Mouse (Mus musculus) lung, postnatal 4 days (tissue): ENCODE results near the gene Sh2b3.
"Not testable (repeated sequence)": the region's sequence is repeated elsewhere in the genome, so short reads cannot be mapped to it uniquely, and the experiment has no call there.

Experiments used
- DNase-seq, 2 experiments: peaks; one replicate each; pipeline ENCODE4 v3.0.0; 2021

Sh2b3 gene

DNA sequence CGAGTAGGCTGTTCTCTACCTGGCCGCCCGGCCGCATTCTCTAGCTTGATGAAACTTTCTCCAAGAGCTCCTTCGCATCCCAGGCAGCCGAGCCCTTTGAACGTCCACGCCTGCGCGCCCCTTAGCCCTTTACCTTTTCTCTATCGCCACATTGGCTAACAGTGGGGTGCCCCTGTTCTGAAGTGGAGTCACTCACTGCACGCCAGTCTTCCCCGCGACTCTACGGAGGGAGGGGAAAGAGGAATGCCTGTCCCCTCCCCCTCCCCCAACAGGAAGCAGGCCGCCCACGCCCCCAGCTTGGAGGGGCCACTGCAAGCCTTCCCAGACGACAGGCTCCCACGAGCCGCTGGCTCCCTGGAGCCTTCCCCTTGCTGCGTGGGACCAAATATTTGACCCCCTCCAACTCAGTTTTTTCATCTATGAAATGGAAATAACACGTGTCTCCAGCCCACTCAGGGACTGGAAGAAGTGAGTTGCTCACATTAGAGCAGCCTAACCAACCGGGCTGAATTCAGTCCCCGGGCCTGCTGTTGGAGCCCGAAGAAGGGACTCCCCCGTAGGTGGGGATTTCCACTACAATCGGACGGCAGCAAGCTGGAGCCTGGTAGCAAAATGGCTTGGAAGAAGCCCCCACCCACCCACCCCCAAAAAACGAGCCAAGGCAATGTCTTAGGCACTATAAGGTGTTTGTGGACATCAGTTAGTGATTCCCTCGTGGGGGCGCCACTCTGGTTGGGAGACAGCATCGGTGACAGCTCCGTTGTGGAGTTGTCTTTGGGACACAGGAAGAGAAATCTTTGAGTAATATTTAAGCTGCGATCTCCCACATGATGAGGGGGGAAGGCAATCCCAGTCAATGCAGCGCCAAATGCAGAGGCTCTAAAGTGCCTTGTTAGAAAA, at the start of gene Sh2b3:
Gene Sh2b3, minus strand, starts transcription at position 206 of the 900 bp plus-strand sequence.
- peak; percentile 76 to 80 for DNase-seq

DNA sequence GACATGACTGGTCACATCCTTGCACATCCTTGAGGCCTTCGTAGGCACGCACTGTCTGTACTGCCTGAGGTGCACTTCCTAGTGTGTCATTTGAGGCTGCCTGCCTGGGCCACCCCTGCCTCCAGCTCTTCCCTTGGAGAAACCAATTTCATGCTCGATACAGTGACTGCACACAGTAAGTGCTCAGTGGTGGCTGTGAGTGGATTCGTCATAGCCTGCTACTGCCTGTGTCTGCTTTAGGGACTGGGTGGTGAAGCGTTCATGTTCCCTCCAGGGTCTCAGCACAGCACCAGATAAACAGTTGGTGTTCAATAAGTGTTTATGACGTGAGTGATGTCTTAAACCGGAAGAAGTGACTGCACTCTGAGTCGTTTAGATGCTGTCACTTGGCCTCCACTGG, 45.9 kb upstream of the Sh2b3 start:
- DNase-seq, result no peak

DNA sequence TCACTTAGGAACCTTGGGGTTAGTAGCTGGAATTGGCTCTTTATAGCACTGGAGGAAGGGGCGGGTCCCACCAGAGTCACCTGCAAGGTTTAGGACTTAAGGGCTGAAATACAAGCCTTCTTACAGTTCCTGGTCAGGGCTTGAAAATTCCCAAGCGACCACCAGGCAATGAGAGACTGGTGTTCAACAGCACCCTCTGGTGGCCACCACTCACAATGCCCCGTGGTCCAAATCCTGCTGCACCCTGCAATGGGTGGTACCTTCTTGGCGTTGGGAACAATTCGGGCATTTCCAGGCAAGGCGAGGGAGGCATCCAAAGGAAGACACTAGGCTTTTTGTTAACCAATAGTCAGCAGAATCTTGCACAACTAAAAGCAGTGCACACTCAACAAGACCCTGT, 41.8 kb upstream of the Sh2b3 start:
- DNase-seq, result peak in 1 of 2 experiments; percentile 60

DNA sequence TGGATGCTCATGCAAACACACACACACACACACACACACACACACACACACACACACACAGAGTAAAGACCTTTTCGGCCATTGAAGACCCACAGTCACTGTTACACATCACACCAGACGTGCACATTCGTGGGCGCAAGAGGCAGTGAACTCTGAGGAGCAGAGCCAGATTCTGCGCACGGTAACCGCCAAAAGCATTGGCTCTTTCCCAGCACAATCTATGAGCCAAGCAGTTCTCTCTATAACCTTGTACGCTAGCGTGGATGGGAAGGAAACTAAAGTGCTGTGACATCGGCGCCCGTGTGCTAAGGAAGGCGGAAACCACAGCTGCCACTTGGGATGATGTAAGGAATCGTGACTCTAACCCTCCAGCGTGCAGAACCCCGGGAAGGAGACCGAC, 41.3 kb upstream of the Sh2b3 start:
- no peak for DNase-seq

DNA sequence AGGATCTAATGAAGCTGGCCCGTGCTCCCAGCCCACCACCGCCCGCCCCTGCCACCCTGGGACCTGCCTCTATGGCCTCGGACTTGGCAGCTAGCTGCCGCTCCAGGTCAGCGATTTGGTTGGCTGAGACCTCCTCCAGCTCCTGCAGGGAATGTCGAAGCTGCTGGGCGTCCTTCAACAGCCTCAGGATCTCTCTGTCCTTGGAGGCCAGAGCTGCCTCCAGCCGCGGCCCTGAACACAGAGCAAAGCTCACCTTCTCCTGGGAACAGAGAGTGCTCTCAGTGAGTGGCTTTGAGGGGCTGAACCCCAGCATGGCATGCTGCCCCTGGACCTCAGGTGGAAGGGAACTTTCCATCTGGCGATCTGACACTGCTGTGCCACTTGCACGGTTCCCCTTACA, 39.5 kb upstream of the Sh2b3 start:
- DNase-seq, result no peak

DNA sequence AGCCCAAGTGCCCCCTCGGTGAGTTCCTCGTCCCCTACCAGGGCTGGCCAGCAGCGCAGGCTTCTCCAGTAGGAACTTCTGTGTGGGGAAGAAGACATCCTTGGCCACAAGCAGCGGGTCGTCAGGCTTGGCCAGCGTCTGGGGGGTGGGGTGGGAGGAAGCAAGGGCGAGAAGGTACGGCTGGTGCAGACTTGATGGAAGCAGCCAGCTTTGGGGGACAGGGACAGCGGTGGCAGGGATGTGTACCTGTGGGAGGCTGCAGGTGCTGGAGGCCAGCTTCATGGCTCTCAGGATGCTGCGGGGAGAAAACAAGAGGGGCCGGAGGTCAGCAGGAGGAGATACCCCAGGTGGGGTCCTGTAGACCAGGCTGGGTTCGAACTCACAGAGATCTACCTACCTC, 37.6 kb upstream of the Sh2b3 start:
- DNase-seq, result no peak

DNA sequence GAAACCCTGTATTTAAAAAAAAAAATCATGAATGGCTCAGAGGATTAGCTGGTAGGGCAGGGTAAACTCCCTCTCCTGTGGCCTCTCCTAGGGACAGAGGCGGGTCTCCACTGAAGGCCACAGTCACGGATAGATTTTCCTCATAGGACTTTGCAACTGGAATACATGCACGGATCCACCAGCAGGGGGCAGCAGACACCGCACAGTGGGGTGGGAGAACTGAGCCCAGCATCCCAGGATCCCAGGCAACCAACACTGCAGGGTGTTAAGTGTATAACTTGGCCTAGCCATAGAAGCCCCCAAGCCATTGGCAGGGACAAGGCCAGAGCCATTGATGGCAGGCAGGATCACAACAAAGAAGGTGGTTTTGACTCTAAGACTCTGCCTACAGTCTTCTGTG, 34.7 kb upstream of the Sh2b3 start:
- peak; percentile 78 to 88 for DNase-seq

DNA sequence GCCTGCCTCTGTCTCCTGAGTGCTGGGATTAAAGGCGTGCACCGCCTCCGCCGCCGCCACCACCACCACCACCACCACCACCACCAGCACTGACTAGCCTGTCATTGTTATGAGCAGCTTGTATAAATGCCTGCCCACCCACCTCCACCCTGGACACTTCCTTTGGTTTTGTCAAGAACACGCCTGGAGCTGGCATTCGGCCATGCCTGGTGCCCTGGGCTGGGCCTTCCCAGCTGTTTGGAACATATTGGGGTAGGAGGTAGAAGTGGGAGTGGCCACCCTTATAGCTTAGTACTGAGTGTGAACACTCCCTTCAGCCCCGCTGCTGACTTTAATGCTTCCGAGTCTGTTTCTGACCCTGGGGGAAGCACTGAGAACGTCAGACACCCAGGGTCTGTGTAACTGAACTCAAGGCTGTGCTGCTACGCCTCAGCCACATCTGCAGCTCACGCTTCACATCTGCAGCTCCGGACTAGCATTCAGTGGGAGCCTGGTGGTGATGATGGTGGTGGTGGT, 34.1 kb upstream of the Sh2b3 start:
- DNase-seq, result peak; percentile 57 to 76

DNA sequence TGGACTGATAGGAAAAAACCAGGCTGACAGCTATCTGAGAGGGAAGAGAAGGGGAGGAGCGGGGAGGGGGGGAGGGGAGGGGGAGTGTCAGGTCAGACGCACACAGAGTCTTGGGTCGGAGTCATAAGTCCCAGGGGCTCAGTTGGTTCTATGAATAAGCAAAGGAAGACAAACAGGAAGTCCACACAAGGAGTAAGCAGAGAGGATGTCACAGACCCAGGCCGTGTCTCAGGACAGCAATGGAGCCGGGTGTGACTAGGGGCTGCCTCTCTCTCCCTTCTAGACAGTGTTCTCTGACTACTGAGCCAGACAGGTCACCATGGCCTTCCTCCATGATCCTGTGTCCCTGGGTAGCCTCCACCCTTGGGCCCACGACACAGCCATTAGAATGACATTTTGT, 33.4 kb upstream of the Sh2b3 start:
- no peak for DNase-seq

DNA sequence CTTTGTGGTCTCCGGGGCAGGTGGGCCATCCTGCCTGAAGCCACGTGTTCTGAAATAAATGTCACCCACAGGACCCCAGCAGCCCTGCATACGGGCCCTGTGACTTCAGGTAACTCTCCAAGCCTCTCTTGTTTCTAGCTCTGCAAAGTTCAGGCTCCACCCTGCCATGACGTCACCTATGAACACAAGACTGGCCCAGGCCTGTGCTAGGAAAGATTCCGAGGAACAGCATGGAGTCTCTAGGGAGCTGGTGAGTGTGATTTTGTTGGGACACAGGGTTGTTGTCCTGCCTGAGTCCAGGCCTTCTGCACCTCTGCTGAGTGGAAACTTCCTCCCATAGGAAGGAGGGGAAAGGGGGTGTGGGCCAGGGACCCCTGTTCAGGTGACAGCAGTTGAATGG, 30.5 kb upstream of the Sh2b3 start:
- no peak for DNase-seq

DNA sequence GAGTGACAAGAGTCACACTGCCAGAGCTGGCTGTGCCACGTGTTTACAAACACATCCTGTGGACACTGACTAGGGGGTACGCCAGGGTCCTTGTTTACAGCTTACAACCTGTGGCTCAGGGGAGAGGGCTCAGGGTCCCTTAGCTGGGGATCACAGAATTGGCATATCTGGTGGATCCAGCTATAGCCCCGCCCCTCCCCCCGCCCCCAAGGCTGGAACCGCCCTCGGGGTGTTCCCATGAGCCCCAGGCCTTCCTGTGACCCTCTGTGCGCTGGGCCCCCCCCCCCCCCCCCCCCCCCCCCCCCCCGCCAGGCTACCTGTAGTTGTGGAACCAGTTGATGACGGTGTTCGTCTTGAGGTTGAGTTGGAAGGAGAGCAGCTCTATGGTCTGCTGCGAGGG, 26.9 kb upstream of the Sh2b3 start:
- DNase-seq, result no peak

DNA sequence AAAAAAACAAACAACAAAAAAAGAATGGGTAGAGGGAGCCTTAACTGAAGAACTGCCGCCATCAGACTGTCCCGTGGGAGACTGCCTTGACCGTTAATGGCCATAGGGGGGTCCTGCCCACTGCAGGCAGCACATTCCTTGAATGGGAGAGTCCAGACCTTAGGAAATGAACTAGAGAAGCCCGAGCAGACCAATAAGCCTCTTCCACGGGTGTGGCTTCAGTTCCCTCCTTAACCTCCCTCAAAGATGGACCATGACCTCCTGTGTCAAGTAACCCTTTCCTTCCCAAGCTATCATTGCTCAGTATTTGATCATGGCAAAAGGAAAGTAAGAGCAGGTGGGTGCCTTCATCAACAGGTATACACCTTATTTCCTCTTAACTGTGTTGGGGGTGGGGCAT, 24.5 kb upstream of the Sh2b3 start:
- DNase-seq, result no peak

DNA sequence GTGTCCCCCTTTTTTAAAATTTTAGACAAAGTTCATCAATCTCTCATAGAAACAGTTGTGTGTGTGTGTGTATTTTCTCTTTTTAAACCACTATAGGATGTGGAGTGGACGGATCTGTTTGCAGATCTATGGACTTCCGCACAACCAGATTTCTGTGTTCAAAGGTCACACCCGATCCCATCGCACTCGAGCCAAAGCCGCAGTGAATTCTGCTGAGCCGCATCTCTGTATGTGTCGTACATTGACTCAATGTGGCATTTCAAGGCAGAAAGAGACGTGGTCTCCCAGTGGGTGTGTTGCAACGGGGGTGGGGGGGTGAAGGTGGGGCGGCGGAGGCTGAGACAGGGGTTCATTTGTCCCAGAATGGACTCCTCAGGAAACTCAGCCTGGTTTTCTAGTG, 21.0 kb upstream of the Sh2b3 start:
- DNase-seq, result no peak

DNA sequence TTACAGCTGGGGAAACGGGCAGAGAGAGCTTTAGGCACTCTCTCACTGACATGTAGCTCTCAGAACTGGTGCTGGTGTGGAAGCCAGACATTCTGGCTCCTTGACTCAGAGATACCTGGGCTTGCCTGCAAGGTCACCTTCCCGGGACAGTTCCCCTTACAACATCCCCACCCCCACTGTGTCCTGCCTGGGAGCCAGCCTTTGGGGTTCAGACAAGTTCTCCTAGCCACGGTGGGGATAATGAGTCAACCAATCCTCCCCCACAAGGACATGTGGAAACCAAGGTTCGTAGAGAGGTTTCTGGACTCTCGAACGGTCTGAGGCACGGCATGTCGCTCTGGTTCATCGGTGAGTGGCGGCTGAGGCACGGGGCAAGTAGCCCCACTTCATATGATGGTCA, 19.3 kb upstream of the Sh2b3 start:
- DNase-seq, result no peak

DNA sequence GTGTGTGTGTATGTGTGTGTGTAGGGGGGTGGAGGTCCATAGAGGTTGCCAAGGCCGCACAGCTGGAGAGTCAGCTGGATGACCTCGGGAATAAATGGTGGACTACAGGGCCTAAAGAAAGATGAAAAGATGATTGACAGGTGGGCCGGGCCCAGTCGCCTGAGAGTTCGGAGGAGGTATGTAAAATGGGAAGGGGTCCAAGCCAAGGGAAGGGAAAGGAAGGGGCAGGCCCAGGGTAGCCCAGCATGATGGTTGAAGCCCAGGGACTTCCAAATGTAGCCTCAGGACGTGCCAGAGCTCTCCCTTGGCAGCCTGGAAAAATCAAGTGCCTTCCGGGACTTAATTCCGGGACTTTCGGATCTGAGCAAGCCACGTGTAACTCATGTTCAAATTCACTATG, 17.3 kb upstream of the Sh2b3 start:
- DNase-seq, result no peak

DNA sequence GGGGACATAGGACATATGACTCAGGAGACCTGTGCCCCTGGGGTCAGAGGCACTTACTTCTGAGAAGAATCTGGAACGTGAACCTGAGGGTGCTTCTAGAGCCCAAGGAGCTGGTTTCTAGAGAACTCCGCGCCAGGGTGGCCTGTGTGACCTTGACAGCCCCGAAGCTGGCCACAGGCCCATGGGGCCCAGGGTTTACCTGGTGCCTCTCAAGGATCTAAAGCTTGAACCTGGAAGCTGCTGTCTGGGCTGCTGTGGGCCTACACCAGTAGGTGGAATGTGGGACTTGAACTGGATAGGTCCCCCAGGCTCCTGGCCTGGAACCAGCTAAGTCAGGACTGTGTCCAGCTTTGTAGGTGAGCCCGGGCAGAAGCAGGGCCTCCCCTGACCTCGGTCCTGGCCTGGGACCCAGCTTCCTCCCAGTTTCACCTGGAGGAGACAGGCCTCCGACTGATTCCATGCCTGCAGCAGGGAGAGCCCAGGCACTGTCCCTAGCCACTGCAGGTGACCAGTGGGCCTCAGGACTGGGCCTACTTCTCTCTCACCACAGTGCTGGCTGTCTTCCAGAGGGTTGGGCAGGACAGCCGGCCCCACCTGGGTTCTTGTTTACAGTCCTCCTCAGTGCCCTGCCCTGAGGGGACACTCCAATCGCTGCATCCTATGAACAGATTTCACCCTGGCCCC, 16.1 kb upstream of the Sh2b3 start:
- DNase-seq, result peak; percentile 82 to 92

DNA sequence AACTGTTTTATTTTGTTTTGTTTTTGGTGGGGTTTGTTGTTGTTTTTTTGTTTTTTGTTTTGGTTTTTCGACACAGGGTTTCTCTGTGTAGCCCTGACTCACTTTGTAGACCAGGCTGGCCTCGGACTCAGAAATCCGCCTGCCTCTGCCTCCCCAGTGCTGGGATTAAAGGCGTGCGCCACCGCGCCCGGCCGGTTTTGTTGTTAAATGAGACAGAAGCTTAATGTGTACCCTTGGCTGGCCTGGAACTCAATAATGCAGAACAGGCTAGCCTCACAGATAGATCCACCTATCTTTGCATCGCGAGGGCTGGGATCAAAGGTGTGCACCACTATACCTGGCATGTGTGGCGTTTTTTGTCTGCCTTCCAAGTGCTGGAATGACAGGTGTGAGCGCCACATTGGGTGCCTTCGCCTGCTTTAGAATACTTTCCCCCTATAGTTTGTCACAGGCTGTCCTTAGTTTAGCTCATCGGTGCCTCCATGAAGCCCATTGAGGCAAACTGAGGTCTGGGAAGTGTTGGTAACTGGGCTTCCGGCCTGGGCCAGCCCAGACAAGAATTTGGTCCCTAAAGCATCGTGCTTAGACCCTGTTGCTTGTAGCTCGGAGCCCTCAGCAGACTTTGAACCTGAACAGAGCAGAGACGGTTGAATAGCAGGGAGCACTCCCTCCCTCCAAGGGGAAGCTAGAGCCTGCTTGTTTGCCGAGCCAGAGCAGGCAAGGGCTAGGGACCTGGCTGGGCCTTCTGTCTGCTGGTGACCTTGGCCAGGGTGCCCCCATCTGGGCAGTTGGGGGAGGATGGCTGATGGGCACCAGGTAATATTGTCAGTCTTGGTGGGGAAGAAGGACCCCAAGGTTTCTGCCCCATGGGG, 12.3 kb upstream of the Sh2b3 start:
- DNase-seq, result peak in 1 of 2 experiments; percentile 32

DNA sequence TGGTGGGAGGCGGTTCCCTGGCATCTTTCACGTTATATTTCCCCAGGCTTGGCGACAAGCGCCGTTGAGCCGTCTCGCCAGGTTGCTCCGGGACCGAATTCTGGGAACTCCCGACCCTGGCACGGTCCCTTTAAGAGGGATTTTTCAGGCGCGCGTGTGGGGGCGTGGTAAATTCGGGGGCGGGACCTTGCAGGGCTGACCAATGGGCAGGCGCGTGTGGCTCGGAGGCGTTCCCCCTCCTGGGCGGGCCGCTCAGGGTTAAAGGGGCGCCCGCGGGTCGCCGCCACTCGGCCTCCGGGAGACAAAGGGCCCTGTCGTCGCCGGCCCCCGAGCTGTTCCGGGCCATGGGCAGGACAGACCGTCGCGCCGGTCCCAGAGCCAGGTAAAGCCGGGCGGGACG, 11.3 kb upstream of the Sh2b3 start, which contains the start of gene Pheta1:
Gene Pheta1, plus strand, starts transcription at position 242 of the 400 bp plus-strand sequence.
- peak; percentile 95 for DNase-seq

DNA sequence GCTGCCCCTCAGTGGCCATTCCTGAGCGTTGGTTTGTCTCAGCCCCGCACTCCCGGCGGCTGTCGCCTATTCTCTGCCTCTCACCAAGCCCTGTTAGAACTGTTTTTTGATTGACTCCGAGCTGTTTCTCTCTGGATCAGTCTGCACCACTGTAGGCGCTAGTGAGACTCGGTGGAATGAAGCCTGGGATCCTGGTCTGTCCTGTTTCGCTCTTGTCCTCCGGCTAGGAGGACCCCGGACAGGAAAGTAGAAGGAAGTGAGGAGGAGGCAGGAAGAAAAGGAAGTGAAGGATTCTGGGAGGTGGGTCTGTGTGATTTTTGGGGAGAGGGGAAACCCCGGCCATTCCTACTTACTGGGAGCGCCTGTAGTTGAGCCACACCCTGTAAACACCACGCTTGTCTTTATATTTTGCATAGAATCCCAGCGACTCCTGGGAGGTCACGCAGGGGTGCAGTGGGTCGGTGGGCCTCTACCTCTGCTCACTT, 10.6 kb upstream of the Sh2b3 start:
- peak; percentile 72 to 74 for DNase-seq

DNA sequence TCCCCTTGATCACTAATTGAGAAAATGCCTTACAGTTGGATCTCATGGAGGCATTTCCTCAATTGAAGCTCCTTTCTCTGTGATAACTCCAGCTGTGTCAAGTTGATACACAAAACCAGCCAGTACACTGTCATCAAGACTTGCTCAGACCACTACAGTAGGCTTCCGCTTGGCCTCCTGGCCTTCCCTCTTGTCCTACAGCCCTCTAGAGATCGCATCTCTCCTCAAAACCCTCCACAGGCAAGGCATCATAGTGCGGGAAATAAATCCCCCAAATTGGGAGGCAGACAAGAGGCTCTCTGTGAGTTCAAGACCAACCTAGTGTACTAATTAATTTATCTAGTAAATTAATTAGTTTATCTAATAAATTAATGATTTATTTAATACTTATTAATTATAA, 9.8 kb upstream of the Sh2b3 start:
- DNase-seq, result not testable (repeated sequence)

DNA sequence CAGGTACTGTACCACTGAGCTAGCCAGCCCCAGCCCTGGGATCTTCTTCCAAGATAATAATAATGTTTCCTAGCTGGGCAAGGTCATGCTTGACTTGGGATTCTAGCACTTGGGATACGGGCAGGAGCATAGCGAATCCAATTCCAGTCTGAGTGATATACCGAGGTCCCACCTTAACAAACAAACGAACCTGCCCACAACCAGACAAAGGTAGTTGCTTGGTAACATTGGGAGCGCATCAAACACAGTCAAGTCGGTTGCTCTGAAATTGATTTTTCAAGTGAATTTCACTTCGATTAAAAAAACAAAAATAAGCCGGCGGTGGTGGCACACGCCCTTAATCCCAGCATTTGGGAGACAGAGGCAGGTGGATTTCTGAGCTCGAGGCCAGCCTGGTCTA, 8.9 kb upstream of the Sh2b3 start:
- DNase-seq, result no peak

DNA sequence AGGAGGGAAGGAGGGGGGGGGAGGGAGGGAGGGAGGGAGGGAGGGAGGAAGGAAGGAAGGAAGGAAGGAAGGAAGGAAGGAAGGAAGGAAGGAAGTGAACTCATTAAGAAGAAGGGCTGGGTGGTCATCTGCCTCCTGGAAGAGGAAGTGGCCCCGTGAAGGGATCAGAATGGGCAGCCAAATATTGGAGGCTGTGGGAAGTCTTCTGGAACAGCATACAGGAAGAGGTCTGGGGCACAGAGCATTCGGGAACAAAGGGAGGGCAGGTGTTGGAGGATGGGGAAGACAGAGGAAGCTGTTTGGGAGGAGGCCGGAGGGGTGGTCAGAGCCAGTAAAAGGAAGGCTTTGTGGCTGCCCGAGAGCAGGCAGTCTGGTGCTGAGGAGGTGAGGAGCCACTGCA, 7.9 kb upstream of the Sh2b3 start:
- DNase-seq, result no peak
